Mouse (Mus musculus) urinary bladder, postnatal 14 days (tissue): Measurements from ENCODE around the gene Gm49450.
A peak's percentile ranks its signal among the peaks of the same experiment; 100 is the strongest.

Experiments
- DNase-seq: peaks from one replicate; pipeline ENCODE4 v3.0.0; 2021; ENCODE audit warnings: low spot score

The Gm49450 gene

DNA sequence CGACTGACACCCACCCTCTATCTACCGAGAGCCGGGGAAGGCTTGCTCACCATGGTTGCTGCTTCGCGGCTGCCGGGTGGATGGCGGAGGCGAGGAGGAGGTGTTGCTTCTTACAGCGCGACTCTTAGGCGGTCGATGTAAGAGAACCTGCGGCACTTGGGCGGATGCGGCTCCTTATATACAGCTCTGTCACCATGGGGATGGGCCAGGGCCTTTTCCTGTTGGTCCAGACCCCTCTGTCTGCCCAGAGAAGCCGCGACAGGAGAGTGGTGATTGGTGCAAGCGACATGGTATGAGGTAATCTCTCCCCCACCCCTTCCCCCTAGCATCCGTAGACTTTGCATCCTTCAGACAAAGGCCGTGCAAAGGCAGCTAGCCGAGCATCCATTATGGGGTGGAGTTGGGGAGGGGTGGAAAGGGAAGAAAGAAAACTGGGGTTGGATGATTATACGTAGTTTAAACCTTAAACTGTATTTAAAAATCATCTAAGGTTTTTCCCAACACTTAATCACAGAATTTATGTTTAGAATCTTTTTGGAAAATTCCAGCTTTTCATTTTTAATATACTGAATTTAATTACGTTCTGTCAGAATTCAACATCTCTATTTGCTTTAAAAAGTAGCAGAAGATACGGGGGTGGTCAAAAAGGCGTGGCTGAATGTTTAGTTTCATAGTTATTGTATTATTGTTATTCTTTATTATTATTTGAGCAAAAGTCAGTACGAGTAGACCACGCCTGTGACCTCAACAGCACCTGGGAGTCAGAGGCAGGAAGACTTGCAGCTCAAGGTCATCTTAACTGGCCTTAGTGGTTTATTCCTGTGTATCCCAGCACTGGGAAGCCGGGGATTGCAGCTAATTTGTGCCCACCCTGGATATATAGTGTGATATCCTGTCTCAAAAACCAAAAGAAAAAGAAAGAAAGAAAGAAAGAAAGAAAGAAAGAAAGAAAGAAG is at the start of gene Gm49450, which contains the start of gene Tuba1a:
Gene Gm49450, minus strand, starts transcription at position 151 of the 956 bp plus-strand sequence.
Gene Tuba1a, minus strand, starts transcription at position 303 of the 956 bp plus-strand sequence.
- DNase-seq: peak; percentile 88

DNA sequence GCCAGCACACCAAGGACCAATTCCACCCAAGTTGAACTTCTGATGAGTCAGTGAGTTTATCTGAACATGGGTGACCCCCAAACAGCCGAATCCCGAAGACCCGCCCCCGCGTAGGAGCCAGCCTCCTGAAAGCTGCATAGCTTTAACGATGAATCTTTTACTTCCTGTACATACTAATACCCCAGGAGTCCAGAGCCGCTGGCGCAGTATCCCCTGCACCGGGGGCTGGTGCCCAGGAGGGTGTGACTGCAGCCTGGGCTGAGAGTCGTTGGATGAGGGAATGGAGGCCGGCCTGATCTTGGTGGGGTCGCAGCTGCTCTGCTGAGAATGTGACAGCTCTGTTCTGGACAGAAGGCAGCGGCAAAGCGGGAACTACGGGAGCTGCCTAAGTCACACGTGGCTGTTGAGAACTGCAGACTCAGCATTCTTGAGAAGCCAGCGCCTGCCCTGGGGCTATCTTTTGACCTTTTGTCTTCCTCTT is 48.1 kb upstream of the Gm49450 start:
- DNase-seq: peak; percentile 41

DNA sequence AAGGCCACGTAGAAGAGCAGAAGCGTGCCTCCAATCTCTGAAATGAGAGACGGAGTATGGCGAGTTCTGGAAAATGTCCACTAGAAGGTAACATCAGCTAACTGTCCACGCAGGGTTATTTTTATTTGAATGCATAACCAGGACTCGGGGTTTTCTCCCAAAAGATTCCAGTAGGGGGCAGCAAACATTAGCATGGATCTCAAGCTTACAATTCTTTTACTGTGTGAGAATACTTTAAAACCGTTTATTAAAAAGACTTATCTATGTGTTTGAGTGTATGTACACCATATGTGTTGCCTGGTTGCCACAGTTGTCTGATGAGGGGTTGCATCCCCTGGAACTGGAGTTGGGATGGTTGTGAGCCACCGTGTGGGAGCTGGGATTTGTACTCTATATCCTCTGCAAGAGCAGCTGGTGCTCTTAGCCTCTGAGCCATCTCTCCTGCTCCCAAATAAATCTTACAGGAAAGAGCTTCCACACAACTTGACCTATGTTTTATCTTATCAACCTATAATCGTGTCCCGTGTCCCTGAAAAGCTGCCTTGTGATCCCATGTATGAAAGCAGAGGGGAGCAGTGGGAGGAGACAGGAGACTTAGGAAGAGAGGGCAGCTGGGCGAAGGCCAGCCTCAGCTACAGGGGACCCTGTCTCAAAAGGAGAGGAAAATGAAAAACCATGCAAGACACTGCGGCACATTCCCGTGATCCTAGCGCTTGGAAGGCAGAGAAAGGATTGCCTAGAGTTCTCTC is 47.4 kb upstream of the Gm49450 start:
- DNase-seq: peak; percentile 67

DNA sequence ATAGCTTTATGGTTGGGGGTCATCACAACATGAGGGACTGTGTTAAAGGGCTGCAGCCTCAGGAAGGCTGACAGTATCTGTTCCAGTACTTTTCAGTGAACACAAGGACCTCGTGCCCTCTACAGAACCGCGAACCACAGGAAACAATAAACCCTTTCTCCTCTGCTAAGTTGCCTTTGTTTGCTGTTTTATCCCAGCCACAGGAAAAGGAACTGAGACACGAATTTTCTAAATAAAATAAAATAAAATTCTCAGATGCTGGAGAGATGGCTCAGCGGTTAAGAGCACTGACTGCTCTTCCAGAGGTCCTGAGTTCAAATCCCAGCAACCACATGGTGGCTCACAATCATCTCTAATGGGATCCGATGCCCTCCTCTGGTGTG is 45.4 kb upstream of the Gm49450 start:
- DNase-seq: no peak

DNA sequence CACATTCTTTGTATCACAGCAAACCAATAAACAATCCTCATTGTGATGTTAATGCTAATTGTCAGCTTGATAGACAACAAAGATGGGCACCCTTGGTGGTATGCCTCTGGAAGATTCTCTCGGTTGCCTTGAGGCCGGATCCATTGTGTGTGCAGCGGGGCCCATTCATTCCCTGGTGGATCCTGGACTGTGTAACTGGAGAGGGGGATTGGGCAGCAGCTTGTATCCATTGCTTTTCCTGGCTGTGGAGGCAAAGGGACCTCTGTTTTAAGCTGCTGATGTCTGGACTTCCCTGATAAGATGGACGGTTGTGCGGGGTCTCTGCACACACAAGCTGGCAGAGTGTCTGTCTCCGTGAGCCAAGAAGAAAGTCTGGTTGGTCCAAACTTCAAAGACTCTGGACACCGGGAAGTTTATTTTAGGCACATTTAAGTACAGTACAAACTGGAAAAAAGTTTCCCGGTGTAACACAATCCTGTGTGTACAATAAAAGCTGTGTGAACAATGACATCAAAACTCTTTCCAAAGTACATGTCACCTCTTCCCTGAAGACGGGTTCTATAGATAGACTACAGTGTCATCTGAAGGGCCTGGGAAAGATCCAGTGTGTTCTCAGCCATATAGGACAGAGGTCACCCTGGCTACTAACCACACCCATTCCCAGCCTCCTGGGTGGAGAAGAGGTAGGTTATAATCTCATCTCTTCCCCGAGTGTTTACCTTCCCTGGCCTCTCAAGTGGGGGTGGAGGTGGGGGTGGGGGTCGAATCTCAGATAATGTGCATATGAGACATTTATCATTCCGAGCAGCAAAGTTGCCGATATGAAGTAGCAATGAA is 44.8 kb upstream of the Gm49450 start:
- DNase-seq: no peak

DNA sequence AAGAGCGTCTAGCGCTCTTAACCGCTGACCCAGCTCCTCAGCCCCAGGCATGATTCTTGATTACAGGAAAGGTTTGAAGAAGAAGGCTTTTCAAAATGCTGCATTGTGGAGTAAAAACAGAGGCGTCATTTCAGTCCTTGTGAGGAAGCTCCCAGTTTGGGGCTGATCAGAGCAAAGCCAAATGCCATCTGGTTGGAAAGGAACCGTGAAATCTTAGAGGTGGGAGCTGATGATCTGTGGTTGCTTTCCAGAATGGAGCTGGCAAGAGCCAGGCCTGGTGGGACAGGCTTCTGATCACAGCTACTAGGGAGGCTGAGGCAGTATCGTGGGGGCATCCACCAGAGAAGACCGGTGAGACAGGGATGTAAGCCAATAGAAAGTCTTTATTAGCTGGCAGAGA is 43.5 kb upstream of the Gm49450 start:
- no peak for DNase-seq

DNA sequence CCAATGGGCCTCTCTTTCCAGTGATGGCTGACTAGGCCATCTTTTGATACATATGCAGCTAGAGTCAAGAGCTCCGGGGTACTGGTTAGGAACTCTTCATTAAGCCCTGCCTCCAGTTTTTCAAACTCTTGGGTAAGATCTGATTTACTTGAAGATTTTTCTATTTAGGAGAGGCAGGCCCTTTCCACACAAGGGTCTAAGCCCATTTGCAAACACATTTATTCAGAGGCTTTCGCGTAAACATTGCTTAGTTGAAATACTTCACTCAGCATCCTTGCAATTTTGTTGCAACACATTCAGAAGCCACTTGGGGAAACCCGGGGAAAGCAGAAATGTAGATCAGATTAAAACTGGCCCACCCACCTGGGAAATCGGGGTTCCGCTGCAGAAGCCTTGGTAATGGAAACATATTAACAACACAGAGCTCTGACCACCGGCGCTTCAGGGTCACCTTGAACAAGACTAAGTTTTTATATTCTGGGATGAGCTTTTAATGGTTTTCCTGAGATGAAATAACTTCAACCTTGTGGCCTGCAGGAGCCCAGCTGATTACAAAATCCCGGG is 41.7 kb upstream of the Gm49450 start:
- no peak for DNase-seq

DNA sequence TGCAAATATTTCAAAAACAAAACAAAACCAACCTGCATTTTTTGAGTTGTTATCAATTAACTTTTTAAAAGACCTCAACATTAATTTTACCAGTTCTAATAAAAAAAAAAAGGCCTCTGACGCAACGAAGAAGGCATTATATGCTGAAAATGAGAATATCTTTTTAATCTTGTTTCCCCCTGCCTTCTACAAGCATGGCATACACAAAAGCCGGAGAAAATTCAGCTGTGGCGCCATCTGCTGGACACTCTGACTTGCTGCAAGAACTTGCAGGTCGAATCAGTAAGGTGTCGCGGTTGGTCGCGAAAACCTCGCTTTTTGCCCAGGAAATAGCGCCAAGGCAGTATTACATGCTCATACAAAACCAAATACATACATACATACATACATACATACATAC is 40.5 kb upstream of the Gm49450 start:
- peak; percentile 89 for DNase-seq

DNA sequence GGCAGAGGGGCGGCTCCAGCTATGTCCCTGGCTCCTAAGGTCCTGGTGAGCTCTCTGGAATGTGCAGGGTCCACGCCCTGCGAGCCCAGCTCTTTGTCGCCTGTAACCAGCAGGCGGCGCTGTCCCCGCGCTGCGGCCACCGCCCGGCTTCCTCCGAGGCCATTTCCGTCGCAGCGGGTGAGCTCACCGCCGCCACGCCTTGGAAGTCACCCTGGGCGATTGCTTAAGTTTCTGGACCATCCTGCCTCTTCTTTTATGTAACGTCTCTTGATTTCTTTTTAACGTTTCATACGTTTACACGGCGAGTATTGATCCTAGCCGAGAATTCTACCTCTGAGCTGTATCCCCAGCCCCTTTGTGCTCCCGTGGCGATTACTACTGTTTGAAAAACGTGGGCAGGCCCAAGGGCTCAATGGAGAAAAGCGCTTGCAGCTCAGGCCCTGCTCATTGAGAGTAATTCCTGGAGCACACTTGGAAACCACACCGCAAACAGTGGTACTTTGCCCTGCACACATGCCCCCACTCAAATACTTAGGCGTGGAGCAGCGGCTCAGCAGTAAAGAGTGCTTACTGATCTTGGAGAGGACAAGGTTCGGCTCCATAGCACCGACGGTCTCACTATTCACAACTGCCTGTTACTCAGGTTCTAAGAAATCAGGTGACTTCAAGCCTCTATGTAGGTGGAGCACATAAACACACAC is 39.9 kb upstream of the Gm49450 start:
- peak; percentile 96 for DNase-seq

DNA sequence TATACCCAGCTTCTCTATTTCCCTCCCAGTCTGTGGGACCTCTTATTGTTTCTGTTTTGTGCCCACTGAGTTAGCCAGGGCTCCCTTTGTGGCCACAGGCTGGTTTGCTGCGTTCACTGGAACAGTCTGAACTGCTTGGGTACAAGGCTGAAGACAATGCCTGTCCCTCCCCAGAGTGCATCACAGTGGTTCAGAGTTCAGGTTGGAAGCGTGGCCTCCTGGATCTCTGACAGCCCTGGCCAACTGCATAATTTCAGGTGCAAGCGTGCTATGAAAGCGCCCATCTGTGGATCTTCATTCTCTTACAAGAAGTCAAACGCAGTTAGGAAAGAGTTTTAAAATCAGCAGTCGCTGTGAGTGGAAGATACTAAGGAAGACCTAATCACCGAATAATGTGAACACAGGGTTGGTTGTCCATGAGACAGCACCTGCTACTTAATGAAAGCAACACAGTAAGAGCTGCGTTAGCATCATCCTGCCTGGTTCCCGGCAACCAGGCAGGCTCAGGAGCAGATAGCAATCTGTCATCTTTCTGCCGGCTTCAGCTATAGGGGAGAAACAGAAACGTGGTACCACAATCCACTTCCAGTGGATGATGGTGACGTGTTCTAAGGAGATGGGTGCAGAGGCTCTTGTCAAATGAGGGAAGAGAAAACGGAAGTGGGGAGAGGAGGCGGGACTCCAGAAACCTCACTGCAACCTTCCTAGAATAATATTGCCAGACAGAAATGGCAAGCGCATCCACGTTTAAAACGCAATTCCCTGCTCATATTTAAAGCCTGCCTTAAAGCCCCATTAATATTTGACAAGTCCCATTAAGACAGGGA is 38.9 kb upstream of the Gm49450 start:
- peak; percentile 50 for DNase-seq

DNA sequence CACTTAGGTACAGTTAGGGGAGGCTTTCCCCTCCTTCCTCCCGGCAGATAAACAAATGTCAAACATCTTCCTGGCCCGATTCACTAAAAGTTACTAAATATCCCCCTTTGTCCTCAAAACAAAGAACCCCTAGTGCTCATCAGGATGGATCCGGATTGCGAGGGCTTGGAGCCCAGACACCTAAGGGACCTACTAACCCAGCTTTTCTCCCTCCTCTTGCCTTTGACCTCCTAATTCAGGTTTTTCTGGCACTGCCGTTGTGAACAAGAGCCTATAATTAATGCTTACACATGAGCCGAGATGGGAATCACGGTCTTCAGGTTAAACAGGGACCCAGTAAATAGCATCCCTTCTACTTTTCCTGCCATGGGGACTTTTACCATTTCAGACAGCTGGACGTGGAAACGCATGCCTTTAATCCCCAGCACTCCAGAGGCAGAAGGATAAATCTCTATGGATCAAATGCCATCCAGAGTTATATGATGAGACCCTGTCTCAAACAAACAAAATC is 38.2 kb upstream of the Gm49450 start:
- no peak for DNase-seq

DNA sequence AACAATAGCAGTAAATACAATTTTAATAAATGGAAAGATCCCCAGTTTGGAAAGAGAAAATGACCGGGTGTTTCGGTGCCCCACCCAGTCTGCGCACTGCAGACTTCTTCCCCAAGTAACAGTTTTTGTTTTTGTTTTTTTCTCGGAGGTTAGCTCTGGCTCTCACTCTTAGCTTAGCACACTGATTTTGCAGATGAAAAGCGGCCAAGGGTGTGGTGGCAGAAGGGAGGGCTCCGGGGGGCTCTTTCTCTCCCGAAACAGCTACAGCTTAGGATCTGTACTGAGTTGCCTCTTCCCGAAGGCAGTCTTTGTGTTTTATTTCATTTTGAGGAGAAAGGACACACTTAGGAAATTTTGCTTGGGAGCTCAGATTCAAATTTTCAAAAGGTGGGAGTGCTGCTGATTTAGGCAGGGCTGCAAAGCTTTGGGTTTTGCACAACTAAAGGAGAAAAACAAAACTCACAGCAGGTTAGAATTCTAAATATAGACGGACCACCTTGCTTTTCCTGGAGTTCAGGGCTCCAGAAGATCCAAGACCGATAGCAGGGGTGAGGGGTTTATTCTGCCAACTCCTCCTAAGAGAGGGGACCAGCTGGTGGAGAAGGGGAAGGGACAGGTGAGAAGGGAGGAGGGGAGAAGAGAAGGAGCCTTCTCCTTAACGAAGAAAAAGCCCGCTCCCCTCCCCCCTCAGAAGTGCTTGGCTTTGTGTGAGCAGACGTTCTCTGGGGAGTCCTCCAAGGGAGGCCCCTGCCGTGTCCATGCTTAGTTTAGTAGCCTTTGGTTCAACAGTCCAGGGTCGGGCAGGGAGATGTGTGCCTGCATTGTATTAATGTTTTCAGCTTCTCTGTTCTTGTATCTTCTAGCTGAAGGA is 37.6 kb upstream of the Gm49450 start:
- DNase-seq: no peak

DNA sequence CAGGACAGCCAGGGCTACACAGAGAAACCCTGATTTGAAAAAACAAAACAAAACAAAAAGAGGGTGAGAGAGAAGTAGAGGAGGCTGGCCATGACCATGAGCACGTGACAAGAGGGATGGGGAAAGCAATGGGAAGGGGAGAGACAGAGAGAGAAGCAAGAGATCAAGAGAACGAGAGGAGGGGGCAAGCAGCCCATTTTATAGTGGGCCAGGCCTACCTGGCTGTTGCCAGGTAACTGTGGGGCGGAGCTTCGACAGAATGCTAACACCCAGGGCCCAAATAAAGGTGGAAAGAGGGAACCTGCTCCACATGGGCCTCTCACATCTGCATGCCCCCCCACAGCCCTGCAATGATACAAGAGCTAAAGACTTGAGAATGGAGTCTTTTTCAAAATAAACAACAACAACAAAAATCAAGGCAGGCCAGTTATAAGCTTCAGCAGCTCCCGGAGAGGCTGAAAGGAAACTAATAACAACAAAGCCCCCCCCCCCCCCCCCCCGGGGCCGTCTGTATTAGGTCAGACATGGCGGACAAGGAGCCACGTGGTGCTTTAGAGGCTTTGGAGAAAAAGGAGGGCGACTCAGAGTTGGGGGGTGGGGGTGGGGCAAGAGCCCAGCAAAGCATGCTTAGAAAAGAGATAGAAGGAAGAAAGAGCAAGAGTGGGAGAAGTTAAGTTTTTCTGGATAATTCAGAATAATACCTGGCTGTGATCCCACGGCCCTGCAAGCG is 36.5 kb upstream of the Gm49450 start:
- no peak for DNase-seq

DNA sequence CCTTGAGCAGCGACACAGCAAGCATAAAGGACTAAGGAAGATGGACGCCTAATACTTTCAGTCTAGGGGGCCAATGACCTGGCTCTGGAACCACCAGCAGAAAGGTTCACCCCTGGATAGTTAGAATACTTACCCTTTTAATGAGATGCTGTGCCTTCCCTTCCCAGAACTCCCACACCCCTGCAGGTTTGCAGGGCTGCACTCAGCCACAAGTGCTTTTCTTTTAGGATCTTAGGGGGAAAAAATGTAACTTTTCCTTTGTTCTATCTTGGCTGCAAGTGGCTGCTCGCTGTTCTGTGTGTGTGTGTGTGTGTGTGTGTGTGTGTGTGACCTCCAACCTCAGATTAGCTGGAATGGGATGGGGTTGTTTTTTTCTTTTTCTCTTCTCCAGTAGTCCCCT is 35.4 kb upstream of the Gm49450 start:
- DNase-seq: no peak

DNA sequence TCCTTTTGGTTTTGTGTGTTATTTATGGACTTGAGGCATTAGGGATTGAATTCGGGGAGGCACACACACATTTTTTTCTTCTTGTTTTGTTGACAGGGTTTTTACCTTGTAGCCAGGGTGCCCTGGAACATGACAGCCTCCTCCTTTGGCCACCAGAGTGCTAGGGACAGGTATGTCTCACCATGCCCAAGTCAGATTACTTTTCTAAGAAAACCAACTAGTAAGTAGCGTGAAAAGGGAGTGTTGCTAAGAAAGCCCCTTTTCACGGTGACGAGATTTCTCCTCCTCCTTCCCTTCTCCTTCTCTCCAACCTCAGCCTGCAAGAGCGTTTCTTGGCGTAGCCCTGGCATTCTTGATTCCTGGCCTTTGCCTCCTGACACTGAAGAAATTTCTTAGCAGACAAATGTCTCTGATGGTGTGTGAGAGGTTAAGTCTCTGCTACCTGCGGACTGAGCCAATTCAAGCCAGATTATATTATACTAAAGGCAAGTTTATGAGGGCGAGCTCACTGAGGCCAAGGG is 34.4 kb upstream of the Gm49450 start:
- no peak for DNase-seq

DNA sequence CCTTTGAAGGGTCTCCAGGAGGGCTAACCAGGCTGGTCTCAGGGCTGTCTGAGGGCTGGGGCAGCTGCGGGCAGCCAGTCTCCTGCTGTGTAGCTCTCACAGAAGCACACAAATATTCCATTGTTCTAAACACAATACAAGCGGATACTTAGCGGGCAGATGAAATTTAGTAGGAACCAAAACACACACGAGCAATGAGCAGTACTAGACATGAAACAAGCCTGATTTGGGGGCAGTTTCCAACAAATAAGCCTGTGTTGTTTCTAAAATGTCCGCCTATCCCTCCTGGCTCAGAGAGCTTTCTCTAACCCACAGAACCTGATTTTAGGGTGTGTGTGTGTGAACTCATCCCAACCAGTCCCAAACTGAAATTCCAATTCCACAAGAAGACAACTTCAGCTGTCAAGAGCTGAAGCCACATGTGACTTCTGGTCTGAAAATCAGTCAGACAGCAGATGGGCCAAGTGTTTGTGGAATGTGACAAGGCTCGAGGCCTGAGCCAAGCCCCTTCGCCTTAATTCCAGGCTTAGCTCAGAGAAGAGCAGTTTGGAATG is 33.8 kb upstream of the Gm49450 start:
- DNase-seq: no peak

DNA sequence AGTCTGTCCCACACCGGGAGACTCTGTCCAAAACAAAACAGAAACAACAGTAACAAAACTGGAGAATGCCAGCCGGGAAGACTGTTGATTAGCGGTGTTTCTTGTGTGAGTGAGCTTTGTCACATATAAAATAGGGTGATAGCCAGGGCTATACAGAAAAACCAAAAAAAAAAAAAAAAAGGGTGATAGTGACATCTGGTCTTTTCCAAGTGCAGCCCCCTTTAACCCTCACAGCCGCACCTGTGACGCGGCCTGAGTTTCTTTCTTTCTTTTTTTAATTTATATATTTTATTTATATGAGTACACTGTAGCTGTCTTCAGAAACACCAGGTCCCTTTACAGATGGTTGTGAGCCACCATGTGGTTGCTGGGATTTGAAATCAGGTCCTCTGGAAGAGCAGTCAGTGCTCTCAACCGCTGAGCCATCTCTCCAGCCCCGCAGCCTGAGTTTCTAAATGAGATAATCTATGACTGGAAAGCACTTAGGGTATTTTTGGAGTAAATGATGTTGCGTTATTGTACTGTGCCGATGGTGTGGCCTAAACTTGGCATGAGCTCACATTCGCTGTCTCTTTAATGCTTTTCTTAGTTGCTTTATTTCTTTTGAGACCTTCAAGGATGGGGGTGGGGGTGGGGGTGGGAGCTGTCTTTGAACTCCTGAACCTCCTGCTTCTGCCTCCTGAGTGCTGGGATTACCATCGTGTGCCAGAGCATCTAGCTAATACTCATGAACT is 32.8 kb upstream of the Gm49450 start:
- no peak for DNase-seq
